In the genomic region with DNA sequence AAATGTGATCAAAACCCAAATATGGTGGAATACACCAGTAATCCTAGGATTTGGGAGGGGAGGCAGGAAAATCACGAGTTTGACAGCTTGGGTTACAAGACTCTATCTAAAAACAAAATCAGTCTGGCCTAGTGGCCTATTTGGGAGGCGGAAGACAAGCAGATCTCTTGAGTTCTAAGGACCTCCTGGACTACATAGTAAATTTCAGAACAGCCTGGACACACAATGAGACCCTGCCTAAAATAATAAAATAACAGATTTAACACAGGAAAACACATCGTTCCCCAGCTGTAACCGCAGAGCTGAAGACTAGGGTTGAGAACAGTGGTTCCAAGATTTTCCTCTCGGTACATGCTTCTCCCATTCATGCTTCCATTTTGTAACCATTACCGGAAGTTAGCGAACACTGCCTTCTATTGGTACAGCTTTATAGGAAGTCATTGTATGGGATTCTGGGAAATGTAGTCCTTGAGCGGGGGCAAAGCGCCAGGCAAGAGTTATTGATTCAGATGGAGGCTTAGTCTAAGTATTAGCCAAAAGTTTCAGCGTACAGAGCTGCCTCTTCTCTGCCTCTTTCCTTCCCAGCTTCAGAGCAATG, we compare ENCODE assay signal across 8 mouse cellular contexts. TPM values are rescaled to one million over a fixed set of nuclear protein-coding genes. Genes with fewer than 3 reads are reported as not detected.
A peak's percentile ranks its signal among the peaks of the same experiment; 100 is the strongest.
DNase-seq lines count a peak whose midpoint lies in the region; ATAC-seq and TF ChIP-seq lines count a peak whose summit lies in the region.

No protein-coding gene starts in this region.

- peak; percentile 96 for DNase-seq in heart, adult 11 months
- DNase-seq in heart, postnatal 25 days (ENCODE audit: low spot score): no peak
- peak; percentile 70 to 79 for DNase-seq in cerebellum, adult 2 months
- peak; percentile 54 to 87 for DNase-seq in frontal cortex, adult 2 months (ENCODE audit: extremely low spot score in 1 of 2, low spot score in 1 of 2)
- peak; percentile 43 to 67 for DNase-seq in layer of hippocampus, postnatal 25 days (ENCODE audit: extremely low spot score in 1 of 2, low spot score in 1 of 2)
- peak; percentile 82 for DNase-seq in lung, postnatal 10 days
- peak; percentile 80 for DNase-seq in retina, adult 2 months (ENCODE audit: low read depth, low spot score)

- no peaks in the 10 kb centered on the region for H3K27me3 ChIP-seq in cerebellum, adult 2 months (ENCODE audit: control insufficient read depth, insufficient read depth, low read length)
- peaks cover 3% of the 10 kb centered on the region; the same call in 1 of the 2 replicates for H3K27me3 ChIP-seq in hindbrain, embryonic 15.5 days

- peak; percentile 58; the same call in 1 of the 2 replicates for TF ChIP-seq POLR2A in cerebellum, adult 2 months (IDR thresholded peaks at IDR 0.05; ENCODE audit: borderline replicate concordance, insufficient read depth, low read length)

- intact Hi-C loops in heart, postnatal 25 days (cut with DNase I): no loop called here

- H3K4me2 ChIP-seq in hindbrain, embryonic 15.5 days: peak overlapping the region; percentile 55

- H3K36me3 ChIP-seq in hindbrain, embryonic 15.5 days: no peaks in the 10 kb centered on the region

- 6% methylated on average over 10 of the region's 10 CpGs for WGBS in cerebellum, adult 2 months
- 14% methylated on average over 10 of the region's 10 CpGs for WGBS in hindbrain, embryonic 15.5 days

- peak; percentile 90 for ATAC-seq in hindbrain, embryonic 15.5 days (ENCODE audit: low FRiP score, low read depth)

- H3K27ac ChIP-seq in cerebellum, adult 2 months (ENCODE audit: insufficient read depth, low read length): no peak overlapping the region; the same call in 1 of the 2 replicates
- H3K27ac ChIP-seq in hindbrain, embryonic 15.5 days (replicated peaks): peak overlapping the region; percentile 58

- TF ChIP-seq CTCF in cerebellum, adult 2 months (IDR thresholded peaks at IDR 0.05; ENCODE audit: borderline replicate concordance, insufficient read depth, low read depth, low read length): peak; percentile 2; the same call in 1 of the 2 replicates

- H3K9me3 ChIP-seq in hindbrain, embryonic 15.5 days: no peaks in the 10 kb centered on the region

- H3K4me1 ChIP-seq in cerebellum, adult 2 months (ENCODE audit: control insufficient read depth, insufficient read depth, low read length): no peaks in the 10 kb centered on the region; the same call in 1 of the 2 replicates
- peaks cover 5% of the 10 kb centered on the region for H3K4me1 ChIP-seq in hindbrain, embryonic 15.5 days (replicated peaks)

- no peak overlapping the region for H3K9ac ChIP-seq in hindbrain, embryonic 15.5 days

- peak overlapping the region; percentile 59 for H3K4me3 ChIP-seq in cerebellum, adult 2 months (replicated peaks; ENCODE audit: insufficient read depth, low read depth, low read length)
- H3K4me3 ChIP-seq in hindbrain, embryonic 15.5 days: peak overlapping the region; percentile 42

RNA-seq across cellular contexts. Expression of gene Rab3d, which starts 16.7 kb away (rescaled TPM):
- total RNA-seq in heart, postnatal 25 days (2021): 10 to 100 TPM in 1 of 2 experiments, 1 to 10 TPM in 1; 9.2 to 12.1 TPM
- polyA plus RNA-seq in cerebellum, adult 2 months (2012; rRNA removed): 13.9 and 16.3 TPM in 2 replicates
- 10.9 and 13.6 TPM in 2 replicates for polyA plus RNA-seq in frontal cortex, adult 2 months (2012; rRNA removed)
- 21.1 and 23.0 TPM in 2 replicates for polyA plus RNA-seq in hindbrain, embryonic 15.5 days (2015; fragmentation: Nextera tagmentation; extraction: Ambion mirVana)
- total RNA-seq in layer of hippocampus, postnatal 25 days (2021): 10 to 100 TPM; 19.5 to 24.0 TPM

RNA-seq across cellular contexts. Expression of gene Ccdc159, which starts 25.9 kb away (rescaled TPM):
- 1 to 10 TPM; 1.8 to 2.8 TPM for total RNA-seq in heart, postnatal 25 days (2021)
- 14.7 and 16.6 TPM in 2 replicates for polyA plus RNA-seq in cerebellum, adult 2 months (2012; rRNA removed)
- 18.3 and 26.9 TPM in 2 replicates for polyA plus RNA-seq in frontal cortex, adult 2 months (2012; rRNA removed)
- 8.5 and 11.7 TPM in 2 replicates for polyA plus RNA-seq in hindbrain, embryonic 15.5 days (2015; fragmentation: Nextera tagmentation; extraction: Ambion mirVana)
- 10 to 100 TPM; 13.2 to 18.5 TPM for total RNA-seq in layer of hippocampus, postnatal 25 days (2021)

RNA-seq across cellular contexts. Expression of gene Tmem205, which starts 26.0 kb away (rescaled TPM):
- total RNA-seq in heart, postnatal 25 days (2021): 10 to 100 TPM; 39.4 to 46.2 TPM
- 62.5 and 64.1 TPM in 2 replicates for polyA plus RNA-seq in cerebellum, adult 2 months (2012; rRNA removed)
- 53.8 and 53.9 TPM in 2 replicates for polyA plus RNA-seq in frontal cortex, adult 2 months (2012; rRNA removed)
- polyA plus RNA-seq in hindbrain, embryonic 15.5 days (2015; fragmentation: Nextera tagmentation; extraction: Ambion mirVana): 51.7 and 53.8 TPM in 2 replicates
- 10 to 100 TPM; 40.2 to 45.0 TPM for total RNA-seq in layer of hippocampus, postnatal 25 days (2021)

RNA-seq across cellular contexts. Expression of gene Plppr2, which starts 35.5 kb away (rescaled TPM):
- 1 to 10 TPM; 1.5 to 2.0 TPM for total RNA-seq in heart, postnatal 25 days (2021)
- polyA plus RNA-seq in cerebellum, adult 2 months (2012; rRNA removed): 97.5 and 106 TPM in 2 replicates
- 182 and 192 TPM in 2 replicates for polyA plus RNA-seq in frontal cortex, adult 2 months (2012; rRNA removed)
- polyA plus RNA-seq in hindbrain, embryonic 15.5 days (2015; fragmentation: Nextera tagmentation; extraction: Ambion mirVana): 95.5 and 119 TPM in 2 replicates
- 100 to 1,000 TPM; 334 to 345 TPM for total RNA-seq in layer of hippocampus, postnatal 25 days (2021)

RNA-seq across cellular contexts. Expression of gene Dock6, which starts 48.9 kb away (rescaled TPM):
- 10 to 100 TPM; 34.9 to 36.9 TPM for total RNA-seq in heart, postnatal 25 days (2021)
- 39.3 and 41.4 TPM in 2 replicates for polyA plus RNA-seq in cerebellum, adult 2 months (2012; rRNA removed)
- polyA plus RNA-seq in frontal cortex, adult 2 months (2012; rRNA removed): 47.7 and 50.1 TPM in 2 replicates
- polyA plus RNA-seq in hindbrain, embryonic 15.5 days (2015; fragmentation: Nextera tagmentation; extraction: Ambion mirVana): 16.4 and 21.2 TPM in 2 replicates
- total RNA-seq in layer of hippocampus, postnatal 25 days (2021): 10 to 100 TPM; 13.1 to 18.4 TPM
